Mouse (Mus musculus) mammary gland, adult 2 months (tissue): Measurements from ENCODE around the gene Hdac10. TPM values are rescaled to one million over a fixed set of nuclear protein-coding genes. Genes with fewer than 3 reads are reported as not detected.

ENCODE experiments used
- polyA plus RNA-seq: library from polyadenylated mRNA; depleted of rRNA; stranded (reverse); fragments of >200 nt; gene quantifications from 2 replicates; pipeline ENCODE4 v1.2.3, GENCODE M21; 2012; ENCODE audit warnings: low replicate concordance; rRNA removed

Hdac10 gene
- 57.4 and 63.6 TPM in 2 replicates for polyA plus RNA-seq

GRCm38 (mm10) chr15:89128382-89129350, at the start of gene Hdac10:
Gene Hdac10, minus strand, starts transcription at chr15:89128700.

GRCm38 (mm10) chr15:89149271-89150040, 21.0 kb upstream of the Hdac10 start, which contains the start of gene Mapk11:
Gene Mapk11, minus strand, starts transcription at chr15:89149628.

GRCm38 (mm10) chr15:89140659-89141252, 12.3 kb upstream of the Hdac10 start, which contains the start of gene Mapk12:
Gene Mapk12, minus strand, starts transcription at chr15:89140703.

GRCm38 (mm10) chr15:89122649-89123366, 5.7 kb downstream of the Hdac10 start, which contains the start of gene Tubgcp6:
Gene Tubgcp6, minus strand, starts transcription at chr15:89123112.

GRCm38 (mm10) chr15:89088607-89089247, 39.8 kb downstream of the Hdac10 start, which contains the start of gene Selenoo:
Gene Selenoo, plus strand, starts transcription at chr15:89089084.

GRCm38 (mm10) chr15:89074613-89075477, 53.7 kb downstream of the Hdac10 start, which contains the start of gene Trabd:
Gene Trabd, plus strand, starts transcription at chr15:89075124.

Other genes starting within 250 kb of the Hdac10 start
- not detected in 2 replicates for gene Ttll8, start 174.3 kb downstream of the Hdac10 start, polyA plus RNA-seq
- 0.39 and 0.61 TPM in 2 replicates for gene Mlc1, start 149.7 kb downstream of the Hdac10 start, polyA plus RNA-seq
- not detected in 2 replicates for gene Mov10l1, start 145.8 kb downstream of the Hdac10 start, polyA plus RNA-seq
- gene Panx2, start 69.0 kb downstream of the Hdac10 start, polyA plus RNA-seq, result 0.33 and 0.56 TPM in 2 replicates
- 45.0 and 62.8 TPM in 2 replicates for gene Trabd, start 53.6 kb downstream of the Hdac10 start, polyA plus RNA-seq
- gene Selenoo, start 39.6 kb downstream of the Hdac10 start, polyA plus RNA-seq, result 52.7 and 67.8 TPM in 2 replicates
- gene Tubgcp6, start 5.6 kb downstream of the Hdac10 start, polyA plus RNA-seq, result 33.0 and 35.5 TPM in 2 replicates
- 14.0 and 43.9 TPM in 2 replicates for gene Mapk12, start 12.0 kb upstream of the Hdac10 start, polyA plus RNA-seq
- 15.6 and 21.0 TPM in 2 replicates for gene Mapk11, start 20.9 kb upstream of the Hdac10 start, polyA plus RNA-seq
- 106 and 146 TPM in 2 replicates for gene Plxnb2, start 52.1 kb upstream of the Hdac10 start, polyA plus RNA-seq
- 23.7 and 25.8 TPM in 2 replicates for gene Dennd6b, start 67.8 kb upstream of the Hdac10 start, polyA plus RNA-seq
- 133 and 457 TPM in 2 replicates for gene Ppp6r2, start 82.9 kb upstream of the Hdac10 start, polyA plus RNA-seq
- 309 and 314 TPM in 2 replicates for gene Sbf1, start 186.6 kb upstream of the Hdac10 start, polyA plus RNA-seq
- gene Adm2, start 194.0 kb upstream of the Hdac10 start, polyA plus RNA-seq, result 1.6 and 3.6 TPM in 2 replicates
- 0.23 and 0.49 TPM in 2 replicates for gene Miox, start 205.7 kb upstream of the Hdac10 start, polyA plus RNA-seq
- gene Lmf2, start 227.0 kb upstream of the Hdac10 start, polyA plus RNA-seq, result 51.5 and 67.3 TPM in 2 replicates
- 133 and 153 TPM in 2 replicates for gene Ncaph2, start 227.0 kb upstream of the Hdac10 start, polyA plus RNA-seq
- 38.4 and 47.4 TPM in 2 replicates for gene Sco2, start 245.1 kb upstream of the Hdac10 start, polyA plus RNA-seq
- gene Tymp, start 248.3 kb upstream of the Hdac10 start, polyA plus RNA-seq, result 1.5 and 10.2 TPM in 2 replicates